Mouse (Mus musculus) heart, postnatal 0 days (tissue): ENCODE data around the gene Fes.

ENCODE experiments used
- CTCF ChIP-seq: IDR thresholded peaks from 2 replicates; pipeline ENCODE4 v1.5.1; 2016; ENCODE audit warnings: antibody characterized with exemption, control low read depth, low read depth
- EP300 ChIP-seq: IDR thresholded peaks from 2 replicates; pipeline ENCODE4 v1.6.1; 2016; ENCODE audit warnings: antibody characterized with exemption, low read depth

DNA sequence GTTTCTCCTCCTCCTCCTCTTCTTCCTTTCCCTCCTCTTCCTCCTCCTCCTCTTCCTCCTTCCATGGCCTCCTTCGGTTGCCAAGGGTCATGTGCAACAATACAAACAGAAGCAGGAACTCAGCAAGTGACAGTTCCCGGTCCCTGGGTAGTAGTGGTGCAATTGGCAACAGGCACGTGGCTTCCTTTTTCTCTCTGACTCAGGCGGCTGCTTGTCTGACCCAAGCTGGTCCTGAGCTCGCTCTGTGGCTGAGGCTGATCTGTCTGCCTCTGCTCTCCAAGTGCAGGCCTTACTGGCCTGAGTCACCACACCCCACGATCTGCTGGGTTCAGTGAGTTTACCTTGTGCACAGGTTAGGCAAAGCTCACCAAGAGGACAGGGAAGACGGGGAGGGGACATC lies 38.6 kb upstream of the Fes start:
- TF ChIP-seq CTCF (no peak), EP300 (no peak)
